Mouse (Mus musculus) midbrain, postnatal 0 days (tissue): ENCODE measurements around the gene Cdk11b. TPM values are rescaled to one million over a fixed set of nuclear protein-coding genes. Genes with fewer than 3 reads are reported as not detected.

Source experiments
- ATAC-seq: fragments of 200-750 bp; cut with Nextera tagmentation; 2 replicates; pipeline ENCODE4 v1.8.0; 2017; ENCODE audit warnings: moderate number of reproducible peaks, mild to moderate bottlenecking, moderate TSS enrichment, moderate library complexity; ENCODE audit not compliant: low FRiP score
- DNase-seq: peaks from one replicate; pipeline ENCODE4 v3.0.0-alpha.2; 2015; ENCODE audit warnings: low spot score
- H3K27ac ChIP-seq: fragments of 300-500 bp; sonication (generic); 2 replicates; pipeline ENCODE4 v1.5.1; 2014; ENCODE audit warnings: low read depth, mild to moderate bottlenecking, low read length, mixed read lengths
- H3K27me3 ChIP-seq: fragments of 300-500 bp; sonication (generic); 2 replicates; pipeline ENCODE4 v1.6.1; 2014; ENCODE audit warnings: low read length, control low read depth, mixed read lengths; ENCODE audit not compliant: insufficient read depth
- H3K36me3 ChIP-seq: fragments of 300-500 bp; sonication (generic); 2 replicates; pipeline ENCODE4 v1.6.1; 2014; ENCODE audit warnings: low read length, control low read depth, mixed read lengths; ENCODE audit not compliant: insufficient read depth
- H3K4me1 ChIP-seq: fragments of 300-500 bp; sonication (generic); 2 replicates; pipeline ENCODE4 v1.6.1; 2014; ENCODE audit warnings: mild to moderate bottlenecking, control low read depth, antibody characterized with exemption, low read length, mixed read lengths; ENCODE audit not compliant: insufficient read depth
- H3K4me2 ChIP-seq: fragments of 300-500 bp; sonication (generic); 2 replicates; pipeline ENCODE4 v1.6.1; 2014; ENCODE audit warnings: low read depth, mild to moderate bottlenecking, low read length, mixed read lengths; ENCODE audit not compliant: poor library complexity, severe bottlenecking
- H3K4me3 ChIP-seq: fragments of 300-500 bp; sonication (generic); 2 replicates; pipeline ENCODE4 v1.5.1; 2014; ENCODE audit warnings: low read depth, mild to moderate bottlenecking, low read length, moderate library complexity
- H3K9ac ChIP-seq: fragments of 300-500 bp; sonication (generic); replicated peaks from 2 replicates; pipeline ENCODE4 v1.6.1; 2014; ENCODE audit warnings: mild to moderate bottlenecking, low read length, moderate library complexity, mixed read lengths; ENCODE audit not compliant: poor library complexity, severe bottlenecking
- H3K9me3 ChIP-seq: fragments of 300-500 bp; sonication (generic); 2 replicates; pipeline ENCODE4 v1.6.1; 2016; ENCODE audit warnings: low read length, control low read depth
- CTCF ChIP-seq: IDR thresholded peaks from 2 replicates; pipeline ENCODE4 v1.5.1; 2016; ENCODE audit warnings: antibody characterized with exemption, mild to moderate bottlenecking
- WGBS: fragments of 180-500 bp; shearing (Covaris S2); extraction: QIAGEN DNeasy Blood & Tissue Kit; methylation state at CpG from one replicate; pipeline ENCODE4 v1.1.7; 2014; 5-methylcytosine and 5-hydroxymethylcytosine counted together
- polyA plus RNA-seq: library from polyadenylated mRNA; unstranded; fragments of >200 nt; fragmentation: Nextera tagmentation; extraction: Ambion mirVana; gene quantifications from 2 replicates; pipeline ENCODE4 v1.2.1, GENCODE M21; 2015
- total RNA-seq: library from RNA; depleted of rRNA; stranded (reverse); fragments of >200 nt; gene quantifications from 2 replicates; pipeline ENCODE4 v1.2.3, GENCODE M21; 2014

The Cdk11b gene
- total and polyA plus RNA-seq, 2 experiments from 2014 or later: 15.2 to 64.1 TPM

DNA sequence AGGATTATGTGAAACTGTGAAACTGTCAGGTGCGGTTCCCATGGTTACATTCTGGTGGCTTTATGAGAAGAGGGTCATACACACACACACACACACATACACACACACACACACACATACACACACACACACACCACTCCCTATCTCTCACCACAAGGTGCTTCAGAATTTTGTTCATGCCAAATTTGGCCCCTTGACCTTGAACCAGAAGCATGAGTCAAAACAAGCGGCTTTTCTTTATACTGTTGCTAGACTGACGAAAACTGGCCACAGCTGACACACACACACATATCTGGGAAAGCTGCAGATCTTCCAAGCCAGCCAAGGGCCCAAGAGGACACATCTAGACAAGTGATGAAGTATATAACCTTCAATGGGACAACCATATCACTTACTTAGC lies 28.9 kb upstream of the Cdk11b start:
- WGBS: 76% methylated on average over 3 of the region's 3 CpGs
- no peak for ATAC-seq
- Histone ChIP-seq H3K4me2 (no peak overlapping the region), H3K4me1 (no peaks in the 10 kb centered on the region), H3K9ac (no peak overlapping the region), H3K27ac (no peak overlapping the region), H3K9me3 (no peaks in the 10 kb centered on the region), H3K27me3 (no peaks in the 10 kb centered on the region), H3K36me3 (peaks cover 3% of the 10 kb centered on the region; the same call in 1 of the 2 replicates), H3K4me3 (no peak overlapping the region)
- no peak for TF ChIP-seq CTCF
- DNase-seq: no peak

- no peak overlapping the region for H3K4me3 ChIP-seq
- no peaks in the 10 kb centered on the region for H3K27me3 ChIP-seq
- no peak overlapping the region for H3K4me2 ChIP-seq
- WGBS: 80% methylated on average over 5 of the region's 5 CpGs
- no peak for TF ChIP-seq CTCF
- no peaks in the 10 kb centered on the region for H3K36me3 ChIP-seq
- H3K27ac ChIP-seq: no peak overlapping the region
- no peaks in the 10 kb centered on the region for H3K9me3 ChIP-seq
- H3K9ac ChIP-seq: no peak overlapping the region
- no peaks in the 10 kb centered on the region for H3K4me1 ChIP-seq
- ATAC-seq (no peak), DNase-seq (no peak)
These were observed 28.0 kb upstream of the Cdk11b start for GRCm38 (mm10) chr4:155596606-155597005.

DNA sequence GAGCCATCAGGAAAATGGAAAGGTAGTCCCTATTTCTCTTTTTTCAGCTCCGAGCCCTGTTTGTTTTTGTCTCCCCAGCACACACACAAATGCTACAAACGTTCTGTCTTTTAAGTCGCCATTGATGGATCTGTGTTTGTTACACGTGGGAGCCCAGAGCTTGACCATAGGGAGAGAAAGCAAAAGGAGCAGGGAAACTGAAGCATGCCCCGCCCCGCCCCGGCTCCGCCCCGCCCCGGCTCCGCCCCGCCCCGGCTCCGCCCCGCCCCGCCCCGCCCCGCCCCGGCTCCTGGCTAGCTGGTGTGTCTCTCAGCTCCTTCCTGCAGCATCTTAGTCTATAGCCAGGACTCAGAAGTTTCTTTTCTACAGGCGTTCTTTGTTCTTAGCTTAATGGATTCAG lies 26.1 kb upstream of the Cdk11b start:
- Histone ChIP-seq H3K4me3 (no peak overlapping the region), H3K27ac (no peak overlapping the region), H3K9me3 (no peaks in the 10 kb centered on the region), H3K36me3 (no peaks in the 10 kb centered on the region), H3K4me1 (0 out of 2 replicates have a peak, but pooled peaks cover 4% of the 10 kb centered on the region), H3K4me2 (no peak overlapping the region), H3K9ac (no peak overlapping the region), H3K27me3 (no peaks in the 10 kb centered on the region)
- TF ChIP-seq CTCF: no peak
- WGBS: 24% methylated on average over 14 of the region's 20 CpGs
- ATAC-seq: no peak
- no peak for DNase-seq

DNA sequence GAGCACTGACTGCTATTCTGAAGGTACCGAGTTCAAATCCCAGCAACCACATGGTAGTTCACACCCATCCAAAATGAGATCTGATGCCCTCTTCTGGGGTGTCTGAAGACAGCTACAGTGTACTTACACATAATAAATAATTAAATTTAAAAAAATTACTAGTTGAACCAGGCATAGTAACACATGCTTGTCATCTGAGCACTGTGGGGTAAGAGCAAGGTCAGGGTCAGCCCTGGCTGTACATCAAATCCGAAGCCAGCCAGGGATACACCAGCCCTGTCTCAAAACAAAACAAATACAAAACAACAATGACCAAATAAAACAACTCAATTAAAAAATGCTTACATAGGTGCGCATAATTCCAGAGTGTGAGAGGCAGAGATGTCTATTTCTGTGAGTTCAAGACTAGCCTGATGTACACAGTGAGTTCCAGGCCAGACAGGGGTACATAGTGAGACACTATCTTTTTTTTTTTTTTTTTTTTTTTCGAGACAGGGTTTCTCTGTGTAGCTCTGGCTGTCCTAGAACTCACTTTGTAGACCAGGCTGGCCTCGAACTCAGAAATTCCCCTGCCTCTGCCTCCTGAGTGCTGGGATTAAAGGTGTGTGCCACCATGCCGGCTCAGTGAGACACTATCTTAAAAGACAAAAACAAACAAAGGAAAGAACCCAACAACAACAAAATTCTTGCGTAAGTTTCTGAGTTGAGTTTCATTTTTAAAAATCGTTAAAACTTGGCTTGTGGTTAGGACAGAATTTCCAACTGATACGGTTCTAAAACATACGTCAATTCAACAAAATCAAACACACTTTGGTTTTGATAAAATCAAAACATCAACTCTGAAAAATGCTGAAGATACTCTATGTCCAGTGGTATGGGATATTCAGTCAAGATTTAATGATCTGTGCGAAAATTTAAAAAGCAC lies 24.5 kb upstream of the Cdk11b start:
- Histone ChIP-seq H3K36me3 (peaks cover 2% of the 10 kb centered on the region; the same call in 1 of the 2 replicates), H3K9ac (no peak overlapping the region), H3K27ac (peak overlapping the region; percentile 100), H3K9me3 (no peaks in the 10 kb centered on the region), H3K4me1 (0 out of 2 replicates have a peak, but pooled peaks cover 4% of the 10 kb centered on the region), H3K4me2 (peak overlapping the region; percentile 86), H3K4me3 (peak overlapping the region; percentile 94), H3K27me3 (no peaks in the 10 kb centered on the region)
- 88% methylated on average over 10 of the region's 11 CpGs for WGBS
- ATAC-seq (no peak), DNase-seq (no peak)
- TF ChIP-seq CTCF: no peak

- ATAC-seq: peak; percentile 95
- TF ChIP-seq CTCF: peak; percentile 56
- Histone ChIP-seq H3K9me3 (no peaks in the 10 kb centered on the region), H3K4me2 (peak within 1 kb of the TSS; percentile 86), H3K4me3 (peak within 1 kb of the TSS; percentile 94), H3K9ac (peak within 1 kb of the TSS; percentile 93), H3K36me3 (peaks cover 2% of the 10 kb centered on the region; the same call in 1 of the 2 replicates), H3K27ac (peak within 1 kb of the TSS; percentile 100), H3K4me1 (0 out of 2 replicates have a peak, but pooled peaks cover 4% of the 10 kb centered on the region), H3K27me3 (no peaks in the 10 kb centered on the region)
- under 1% methylated on average over 61 of the region's 65 CpGs for WGBS
- DNase-seq: peak; percentile 95
These were observed 23.3 kb upstream of the Cdk11b start, which contains the start of gene Slc35e2 for GRCm38 (mm10) chr4:155601091-155601996. TSS of gene Slc35e2 (plus strand) at chr4:155601416.
